Mouse (Mus musculus) ovary, adult 18-20 months (tissue): ENCODE measurements around the gene Fasn.

ENCODE experiments used
- DNase-seq: peaks from one replicate; pipeline ENCODE4 v3.0.0; 2022; ENCODE audit warnings: low spot score, mixed read lengths

Fasn gene

GRCm38 (mm10) chr11:120761811-120762671 is 62.3 kb downstream of the Fasn start:
- DNase-seq: no peak

- DNase-seq: no peak
These were observed 64.1 kb downstream of the Fasn start for GRCm38 (mm10) chr11:120760236-120760635.
